Mouse (Mus musculus) MEL (cell line): ENCODE measurements around the gene Kctd8. TPM values are rescaled to one million over a fixed set of nuclear protein-coding genes. Genes with fewer than 3 reads are reported as not detected.
"Not testable (repeated sequence)": the region's sequence is repeated elsewhere in the genome, so short reads cannot be mapped to it uniquely, and the experiment has no call there.

Source experiments
- DNase-seq: peaks from one replicate; pipeline ENCODE4 v3.0.0; 2011; ENCODE audit warnings: low read depth, low spot score
- H3K27ac ChIP-seq: 2 replicates; pipeline ENCODE4 v1.5.1; 2012; ENCODE audit warnings: low read depth, mild to moderate bottlenecking, control low read depth, low read length, moderate library complexity; ENCODE audit not compliant: control insufficient read depth
- H3K27me3 ChIP-seq, 2 experiments: fragments of 150-350 bp in 1 of 2; sonication (generic) in 1 of 2; 2 replicates each; pipeline ENCODE4 v1.6.1; 2012; ENCODE audit warnings: low read length in 2 of 2, mild to moderate bottlenecking in 2 of 2, improper control_type of control experiment in 1 of 2, moderate library complexity in 1 of 2; ENCODE audit not compliant: insufficient read depth in 2 of 2, control insufficient read depth in 1 of 2
- H3K36me3 ChIP-seq, 2 experiments: 2 replicates each; pipeline ENCODE4 v1.6.1; 2012 to 2014; ENCODE audit warnings: low read length in 2 of 2, improper control_type of control experiment in 1 of 2, inconsistent platforms in 1 of 2, mild to moderate bottlenecking in 1 of 2; ENCODE audit not compliant: insufficient read depth in 2 of 2, control insufficient read depth in 1 of 2
- H3K4me1 ChIP-seq, 2 experiments: fragments of 150-350 bp in 1 of 2; sonication (generic) in 1 of 2; 2 replicates each; pipeline ENCODE4 v1.6.1; 2012; ENCODE audit warnings: low read length in 2 of 2, improper control_type of control experiment in 1 of 2, mild to moderate bottlenecking in 1 of 2; ENCODE audit not compliant: insufficient read depth in 2 of 2, control insufficient read depth in 1 of 2
- H3K4me3 ChIP-seq, 2 experiments: fragments of 150-350 bp in 1 of 2; sonication (generic) in 1 of 2; 2 replicates each; pipeline ENCODE4 v1.5.1; 2012; ENCODE audit warnings: low read depth in 2 of 2, low read length in 2 of 2, mild to moderate bottlenecking in 2 of 2, moderate library complexity in 2 of 2, control low read depth in 1 of 2, improper control_type of control experiment in 1 of 2; ENCODE audit not compliant: control insufficient read depth in 1 of 2, insufficient read depth in 1 of 2
- H3K79me2 ChIP-seq: 2 replicates; pipeline ENCODE4 v1.6.1; 2012; ENCODE audit warnings: mild to moderate bottlenecking, low read length, moderate library complexity; ENCODE audit not compliant: control insufficient read depth, poor library complexity, insufficient read depth
- H3K9ac ChIP-seq: 2 replicates; pipeline ENCODE4 v1.6.1; 2012; ENCODE audit warnings: low read depth, mild to moderate bottlenecking, control low read depth, low read length, moderate library complexity; ENCODE audit not compliant: control insufficient read depth, poor library complexity, severe bottlenecking
- H3K9me3 ChIP-seq: fragments of 150-350 bp; sonication (generic); replicated peaks from 2 replicates; pipeline ENCODE4 v1.6.1; 2012; ENCODE audit warnings: mild to moderate bottlenecking, low read length, improper control_type of control experiment, moderate library complexity; ENCODE audit not compliant: insufficient read depth
- E2F4 ChIP-seq: IDR thresholded peaks from 2 replicates; pipeline ENCODE4 v1.6.1; 2011; ENCODE audit warnings: low read depth, low read length, improper control_type of control experiment, borderline replicate concordance
- ELF1 ChIP-seq: IDR thresholded peaks from 2 replicates; pipeline ENCODE4 v1.6.1; 2014; ENCODE audit warnings: low read depth, mild to moderate bottlenecking, inconsistent platforms, low read length, improper control_type of control experiment, moderate library complexity
- GATA1 ChIP-seq: IDR thresholded peaks from 2 replicates; pipeline ENCODE4 v1.6.1; 2011; ENCODE audit warnings: low read depth, low read length, improper control_type of control experiment
- MAX ChIP-seq: IDR thresholded peaks from 2 replicates; pipeline ENCODE4 v1.6.1; 2011; ENCODE audit warnings: low read length, improper control_type of control experiment
- MAZ ChIP-seq: IDR thresholded peaks from 2 replicates; pipeline ENCODE4 v1.6.1; 2012; ENCODE audit warnings: low read depth, mild to moderate bottlenecking, inconsistent platforms, low read length, improper control_type of control experiment
- MXI1 ChIP-seq: IDR thresholded peaks from 2 replicates; pipeline ENCODE4 v1.6.1; 2011; ENCODE audit warnings: mild to moderate bottlenecking, low read depth, low read length, improper control_type of control experiment
- POLR2A ChIP-seq, 2 experiments: IDR thresholded peaks; 2 replicates each; pipeline ENCODE4 v1.6.1; 2011 to 2012; ENCODE audit warnings: low read length in 2 of 2, mild to moderate bottlenecking in 2 of 2, control low read depth in 1 of 2, improper control_type of control experiment in 1 of 2, low read depth in 1 of 2, moderate library complexity in 1 of 2; ENCODE audit not compliant: control insufficient read depth in 1 of 2, insufficient read depth in 1 of 2, poor library complexity in 1 of 2
- POLR2AphosphoS2 ChIP-seq: IDR thresholded peaks from 2 replicates; pipeline ENCODE4 v1.6.1; 2011; ENCODE audit warnings: low read length, improper control_type of control experiment
- POLR2AphosphoS5 ChIP-seq: IDR thresholded peaks from 2 replicates; pipeline ENCODE4 v1.6.1; 2012; ENCODE audit warnings: low read depth, borderline replicate concordance, mild to moderate bottlenecking, inconsistent platforms, low read length, moderate library complexity, mixed read lengths
- RAD21 ChIP-seq: IDR thresholded peaks from 2 replicates; pipeline ENCODE4 v1.6.1; 2011; ENCODE audit warnings: mild to moderate bottlenecking, low read depth, low read length, improper control_type of control experiment
- RCOR1 ChIP-seq: IDR thresholded peaks from 2 replicates; pipeline ENCODE4 v1.6.1; 2012; ENCODE audit warnings: low read depth, mild to moderate bottlenecking, inconsistent platforms, low read length, improper control_type of control experiment
- SMC3 ChIP-seq: IDR thresholded peaks from 2 replicates; pipeline ENCODE4 v1.6.1; 2011; ENCODE audit warnings: low read depth, low read length, improper control_type of control experiment
- TAL1 ChIP-seq: IDR thresholded peaks from 2 replicates; pipeline ENCODE4 v1.6.1; 2012; ENCODE audit warnings: mild to moderate bottlenecking, inconsistent platforms, low read length, moderate library complexity, mixed read lengths
- TCF12 ChIP-seq: IDR thresholded peaks from 2 replicates; pipeline ENCODE4 v1.6.1; 2014; ENCODE audit warnings: low read depth, mild to moderate bottlenecking, inconsistent platforms, low read length, improper control_type of control experiment, moderate library complexity
- UBTF ChIP-seq: IDR thresholded peaks from 2 replicates; pipeline ENCODE4 v1.6.1; 2012; ENCODE audit warnings: low read depth, mild to moderate bottlenecking, inconsistent platforms, low read length, improper control_type of control experiment, moderate library complexity, borderline replicate concordance; ENCODE audit not compliant: insufficient read depth
- polyA plus RNA-seq, 2 experiments: library from polyadenylated mRNA; stranded (reverse) in 1 of 2; unstranded in 1 of 2; fragments of >175 nt in 1 of 2; fragments of >200 nt in 1 of 2; gene quantifications; 2 replicates each; pipeline versions ENCODE4 v1.2.1 to v1.2.4; 2012; ENCODE audit warnings: low replicate concordance in 2 of 2, low read depth in 1 of 2; ENCODE audit not compliant: insufficient read length in 2 of 2, insufficient read depth in 1 of 2, missing spikeins in 1 of 2
- total RNA-seq: library from RNA; depleted of rRNA; stranded (reverse); fragments of 300-350 nt; gene quantifications from 2 replicates; pipeline ENCODE4 v1.2.3, GENCODE M21; 2012

Kctd8 gene
- total and polyA plus RNA-seq, 3 experiments, result not detected

DNA sequence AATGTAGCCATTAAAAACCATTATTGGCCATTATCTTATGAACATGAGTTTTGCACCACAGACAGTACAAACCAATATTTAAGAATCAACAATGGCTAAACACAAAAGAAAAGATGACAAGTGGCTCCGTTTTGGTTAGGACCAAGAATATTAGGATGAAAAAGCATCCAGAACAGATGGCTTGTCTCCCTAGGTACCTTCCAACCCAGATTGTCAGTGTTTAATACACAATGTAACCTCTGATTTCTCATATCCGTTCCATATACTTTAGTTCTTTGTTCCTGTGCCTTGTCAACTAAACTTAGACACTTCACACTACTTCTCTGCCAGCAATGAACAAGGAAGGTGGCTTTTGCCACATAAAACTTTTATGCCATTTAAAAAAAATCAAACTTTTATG lies 89.1 kb downstream of the Kctd8 start:
- Histone ChIP-seq H3K27me3 (no peaks in the 10 kb centered on the region), H3K36me3 (no peaks in the 10 kb centered on the region), H3K9me3 (no peaks in the 10 kb centered on the region), H3K4me1 (no peaks in the 10 kb centered on the region), H3K27ac (no peak overlapping the region), H3K9ac (no peak overlapping the region), H3K79me2 (no peaks in the 10 kb centered on the region), H3K4me3 (no peak overlapping the region)
- no peak for DNase-seq
- TF ChIP-seq POLR2A (IDR thresholded peaks at IDR 0.05; ENCODE audit: control insufficient read depth in 1 of 2, insufficient read depth in 1 of 2, low read depth in 1 of 2, low read length in 2 of 2, poor library complexity in 1 of 2), result no peak
- no peak for TF ChIP-seq MAZ
- no peak for TF ChIP-seq POLR2AphosphoS5
- TF ChIP-seq GATA1, result no peak
- no peak for TF ChIP-seq RAD21
- TF ChIP-seq RCOR1, result no peak

DNA sequence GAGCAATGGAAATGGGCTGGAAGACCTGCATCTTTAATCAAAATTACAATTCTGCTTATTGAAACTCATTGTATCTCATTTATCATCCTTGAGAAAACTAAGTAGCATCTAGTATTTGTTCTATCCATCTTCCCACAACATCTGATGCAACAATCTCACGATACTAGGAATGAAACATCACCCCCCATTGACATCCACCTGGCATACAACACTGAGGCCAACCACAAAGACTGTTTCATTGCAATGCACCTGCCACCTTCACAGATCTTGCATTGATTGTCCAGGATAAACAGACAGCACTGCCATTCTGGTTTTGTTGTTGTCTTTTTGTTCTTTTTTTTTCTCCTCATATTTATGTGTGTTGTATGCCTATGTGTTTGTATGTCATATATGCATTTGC lies 99.5 kb downstream of the Kctd8 start:
- TF ChIP-seq RCOR1 (no peak), POLR2AphosphoS2 (no peak), SMC3 (no peak), TCF12 (no peak), TAL1 (no peak)
- Histone ChIP-seq H3K9ac (no peak overlapping the region), H3K27ac (no peak overlapping the region), H3K79me2 (no peaks in the 10 kb centered on the region), H3K27me3 (no peaks in the 10 kb centered on the region), H3K9me3 (no peaks in the 10 kb centered on the region), H3K4me1 (no peaks in the 10 kb centered on the region), H3K36me3 (no peaks in the 10 kb centered on the region), H3K4me3 (no peak overlapping the region)
- no peak for DNase-seq

- no peaks in the 10 kb centered on the region for H3K9me3 ChIP-seq
- H3K4me3 ChIP-seq, result no peak overlapping the region
- no peaks in the 10 kb centered on the region for H3K79me2 ChIP-seq
- H3K27ac ChIP-seq, result no peak overlapping the region
- H3K36me3 ChIP-seq, result no peaks in the 10 kb centered on the region
- H3K9ac ChIP-seq, result no peak overlapping the region
- H3K27me3 ChIP-seq, result no peaks in the 10 kb centered on the region; a peak in 1 of 4 replicates
- H3K4me1 ChIP-seq, result no peaks in the 10 kb centered on the region
- no peak for DNase-seq
- TF ChIP-seq TAL1 (no peak), ELF1 (no peak), UBTF (no peak), TCF12 (no peak), E2F4 (no peak), MAX (no peak), MXI1 (no peak)
Observed at GRCm38 (mm10) chr5:69233560-69233959, 107.9 kb downstream of the Kctd8 start.

DNA sequence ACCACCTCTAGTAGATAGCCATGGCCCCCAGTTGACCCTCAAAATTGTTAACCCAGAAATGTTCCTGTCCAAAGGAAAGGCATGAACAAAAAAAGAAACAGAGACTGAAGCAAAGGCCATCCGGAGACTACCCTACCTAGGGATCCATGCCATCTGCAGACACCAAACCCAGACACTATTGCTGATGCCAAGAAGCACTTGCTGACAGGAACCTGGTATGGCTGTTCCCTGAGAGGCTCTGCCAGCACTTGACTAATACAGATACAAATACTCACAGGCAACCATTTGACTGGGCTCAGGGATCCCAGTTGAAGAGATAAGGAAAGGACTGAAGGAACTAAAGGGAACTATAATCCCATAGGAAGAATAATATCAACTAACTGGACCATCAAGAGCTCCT lies 109.8 kb downstream of the Kctd8 start:
- H3K4me3 ChIP-seq, H3K36me3 ChIP-seq, H3K9ac ChIP-seq, H3K9me3 ChIP-seq, H3K4me1 ChIP-seq, H3K27me3 ChIP-seq, DNase-seq, H3K27ac ChIP-seq, H3K79me2 ChIP-seq: not testable (repeated sequence)
